Mouse (Mus musculus) adrenal gland, adult 10 weeks (tissue): ENCODE measurements around the gene Bcl2a1b. TPM values are rescaled to one million over a fixed set of nuclear protein-coding genes. Genes with fewer than 3 reads are reported as not detected.

Experiments
- polyA plus RNA-seq: library from polyadenylated mRNA; stranded (reverse); fragments of 350-450 nt; fragmentation: Illumina TruSeq; extraction: RNeasy Lipid Tissue Mini Kit (QIAGEN cat#74804); gene quantifications from one replicate; pipeline ENCODE4 v1.2.3, GENCODE M21; 2014; ENCODE audit warnings: low read depth, low replicate concordance

Bcl2a1b gene
- polyA plus RNA-seq, result 12.4 TPM

DNA sequence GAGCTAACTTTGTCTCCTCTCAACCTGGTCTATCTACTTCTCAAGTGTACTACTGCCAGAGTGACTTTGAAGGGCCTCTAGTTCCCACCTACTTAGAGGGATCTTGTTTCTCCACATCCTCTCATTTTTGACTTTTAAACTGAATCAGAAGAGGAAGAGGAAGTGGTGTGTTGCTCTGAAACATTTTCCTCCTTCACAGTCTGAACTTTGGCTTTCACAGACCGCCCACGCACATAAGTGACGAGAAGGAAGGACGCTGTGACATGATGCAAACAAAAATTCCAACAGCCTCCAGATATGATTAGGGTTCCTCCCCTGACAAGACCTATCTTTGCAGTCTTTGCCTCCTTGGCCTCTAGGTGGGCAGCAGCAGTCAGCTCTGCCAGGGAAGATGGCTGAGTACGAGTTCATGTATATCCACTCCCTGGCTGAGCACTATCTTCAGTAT is at the start of gene Bcl2a1b, which contains the start of gene Gm29094:
Gene Bcl2a1b (plus strand): TSS at position 241 of the 448 bp plus-strand sequence.
Gene Gm29094 (plus strand): TSS at position 411 of the 448 bp plus-strand sequence.

DNA sequence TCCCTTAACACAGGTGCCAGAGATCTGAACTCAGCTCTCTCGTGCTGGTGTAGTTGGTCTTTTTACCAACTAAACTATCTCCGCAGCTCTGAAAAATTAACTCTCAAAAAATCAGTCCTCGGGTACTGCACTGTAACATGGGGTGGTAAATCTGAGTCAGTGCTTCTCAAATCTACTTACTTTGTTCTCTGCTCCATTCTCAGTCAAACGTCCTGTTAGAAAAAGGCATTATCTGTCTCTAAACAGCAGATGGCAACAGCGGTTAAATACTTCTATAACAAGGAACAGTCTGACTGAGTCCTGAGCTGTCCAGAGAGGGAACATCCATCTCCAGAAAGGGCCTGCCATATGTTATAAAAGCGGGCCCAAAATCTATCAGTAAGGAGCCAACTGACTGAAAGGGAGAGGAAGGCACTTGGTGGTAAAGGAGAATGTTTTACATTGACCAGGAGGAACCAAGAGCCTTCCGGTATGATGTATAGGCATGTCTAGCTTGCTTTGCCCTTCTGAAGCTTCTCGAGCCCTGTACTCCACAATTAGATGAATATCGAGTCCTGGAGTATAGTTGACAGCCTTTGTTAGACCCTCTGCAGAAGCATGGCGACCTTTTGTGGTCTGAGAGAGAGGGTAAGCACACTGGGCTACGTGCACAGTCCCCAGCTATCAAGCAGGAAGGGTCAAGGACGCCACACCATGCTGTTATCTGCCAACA is 11.5 kb downstream of the Bcl2a1b start, which contains the start of gene Mthfs:
Gene Mthfs (plus strand): TSS at position 324 of the 712 bp plus-strand sequence.

Other genes with a start within 250 kb of the Bcl2a1b start
- 2.5 TPM for gene Bcl2a1a, start 242.3 kb upstream of the Bcl2a1b start, polyA plus RNA-seq
- not detected for gene Trim43b, start 106.4 kb upstream of the Bcl2a1b start, polyA plus RNA-seq
- gene Gm29094, start 170 bp downstream of the Bcl2a1b start, polyA plus RNA-seq, result 3.6 TPM
- gene Mthfs, start 11.5 kb downstream of the Bcl2a1b start, polyA plus RNA-seq, result 26.2 TPM